Mouse (Mus musculus): ENCODE measurements at regions not wholly inside any gene's neighbourhood (a gene's known extent, or its start where the extent isn't known, plus 50 kb on each side); places are given as distances from the start of the nearest gene placed in this dataset.

- Histone ChIP-seq H3K27ac (ENCODE audit: poor library complexity, severe bottlenecking) (no peak overlapping the region), H3K9ac (no peak overlapping the region), H3K36me3 (no peaks in the 10 kb centered on the region), H3K4me1 (replicated peaks) (no peaks in the 10 kb centered on the region), H3K4me2 (no peak overlapping the region), H3K4me3 (no peak overlapping the region), H3K9me3 (replicated peaks) (peaks cover 12% of the 10 kb centered on the region), H3K27me3 (replicated peaks) (no peaks in the 10 kb centered on the region)
- ATAC-seq (ENCODE audit: insufficient number of reproducible peaks, low FRiP score), result no peak
- 71% methylated on average over 1 of the region's 1 CpGs for WGBS
These were observed 367.4 kb upstream of the Arhgap42 start for GRCm38 (mm10) chr9:9606322-9606721.

- H3K4me3 ChIP-seq, result no peak overlapping the region
- H3K4me1 ChIP-seq (replicated peaks), result no peaks in the 10 kb centered on the region
- ATAC-seq (ENCODE audit: insufficient number of reproducible peaks, low FRiP score), result no peak
- H3K9me3 ChIP-seq (replicated peaks), result no peaks in the 10 kb centered on the region
- no peak overlapping the region for H3K4me2 ChIP-seq
- H3K36me3 ChIP-seq, result no peaks in the 10 kb centered on the region
- no peaks in the 10 kb centered on the region for H3K27me3 ChIP-seq (replicated peaks)
- H3K27ac ChIP-seq (ENCODE audit: poor library complexity, severe bottlenecking), result no peak overlapping the region
- no peak overlapping the region for H3K9ac ChIP-seq
These were observed 352.4 kb upstream of the Arhgap42 start for GRCm38 (mm10) chr9:9591263-9591662.

DNA sequence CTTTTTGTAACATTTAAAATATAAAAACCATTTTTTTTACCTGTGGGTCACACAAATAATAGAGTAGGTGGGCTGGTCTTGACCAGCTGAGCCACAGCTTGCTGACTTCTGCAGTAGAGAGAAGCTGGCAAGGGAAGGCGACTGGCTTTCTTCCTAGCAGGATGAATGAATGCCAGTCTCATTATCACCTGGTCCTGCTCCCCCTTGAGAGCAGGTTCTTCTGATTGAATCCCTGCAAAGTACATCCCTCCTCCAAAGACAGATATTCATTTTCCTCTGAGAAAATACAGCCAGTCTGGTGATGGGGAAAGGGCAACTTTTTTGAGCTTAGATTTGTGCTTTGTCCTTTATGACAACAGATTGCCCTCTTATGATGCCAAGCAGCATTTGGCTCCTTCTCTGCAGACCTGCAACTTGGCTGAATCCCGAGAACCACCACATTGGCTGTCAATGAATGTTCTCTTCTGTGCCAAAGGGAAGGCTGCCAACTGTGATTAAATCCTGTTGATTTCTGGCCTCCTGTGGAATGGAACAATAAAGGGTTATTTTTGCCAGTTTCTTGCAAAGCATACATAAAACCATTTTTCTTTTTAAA is 344.2 kb upstream of the Arhgap42 start:
- H3K4me1 ChIP-seq (replicated peaks), result 0 out of 2 replicates have a peak, but pooled peaks cover 4% of the 10 kb centered on the region
- 59% methylated on average over 2 of the region's 2 CpGs for WGBS
- no peaks in the 10 kb centered on the region for H3K36me3 ChIP-seq
- ATAC-seq (ENCODE audit: insufficient number of reproducible peaks, low FRiP score), result no peak
- no peaks in the 10 kb centered on the region for H3K9me3 ChIP-seq (replicated peaks)
- no peak overlapping the region for H3K9ac ChIP-seq
- H3K27me3 ChIP-seq (replicated peaks), result no peaks in the 10 kb centered on the region
- no peak overlapping the region for H3K4me3 ChIP-seq
- H3K4me2 ChIP-seq, result no peak overlapping the region
- no peak overlapping the region for H3K27ac ChIP-seq (ENCODE audit: poor library complexity, severe bottlenecking)

GRCm38 (mm10) chr9:9582301-9583010 is 343.6 kb upstream of the Arhgap42 start:
- ATAC-seq (ENCODE audit: insufficient number of reproducible peaks, low FRiP score), result no peak
- no peak overlapping the region for H3K9ac ChIP-seq
- H3K4me3 ChIP-seq, result no peak overlapping the region
- no peaks in the 10 kb centered on the region for H3K36me3 ChIP-seq
- no peak overlapping the region for H3K27ac ChIP-seq (ENCODE audit: poor library complexity, severe bottlenecking)
- WGBS, result 69% methylated on average over 3 of the region's 3 CpGs
- no peaks in the 10 kb centered on the region for H3K27me3 ChIP-seq (replicated peaks)
- H3K4me2 ChIP-seq, result no peak overlapping the region
- no peaks in the 10 kb centered on the region for H3K9me3 ChIP-seq (replicated peaks)
- H3K4me1 ChIP-seq (replicated peaks), result 0 out of 2 replicates have a peak, but pooled peaks cover 4% of the 10 kb centered on the region

DNA sequence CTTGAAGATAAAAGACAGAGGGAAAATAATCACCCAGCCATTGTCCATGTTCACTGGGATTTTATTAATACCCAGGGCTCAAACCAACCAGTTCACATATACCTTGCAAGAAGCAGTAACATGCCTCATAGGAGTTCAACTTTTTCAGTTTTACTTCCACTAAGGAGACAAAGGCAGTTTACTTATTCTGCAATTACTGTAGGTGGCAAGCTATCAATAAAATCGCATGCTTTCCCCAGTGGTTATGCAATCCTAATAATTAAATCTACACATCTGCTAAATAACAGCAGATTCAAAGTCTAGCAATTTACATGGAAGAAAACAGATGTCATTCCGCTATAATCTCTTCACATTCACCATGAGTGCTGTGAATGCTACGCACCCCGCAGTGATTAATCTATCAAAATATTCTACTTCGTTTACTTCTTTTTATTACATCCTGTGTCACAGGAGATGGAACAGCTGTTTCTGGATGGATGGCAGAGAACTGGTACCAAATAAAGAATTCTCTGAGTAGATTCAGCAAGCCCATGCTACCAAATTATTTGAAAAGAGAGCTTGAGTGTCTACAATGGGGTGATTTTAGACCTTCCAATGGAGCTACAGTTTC is 329.2 kb upstream of the Arhgap42 start:
- no peak overlapping the region for H3K4me3 ChIP-seq
- ATAC-seq (ENCODE audit: insufficient number of reproducible peaks, low FRiP score), result no peak
- 80% methylated on average over 5 of the region's 5 CpGs for WGBS

DNA sequence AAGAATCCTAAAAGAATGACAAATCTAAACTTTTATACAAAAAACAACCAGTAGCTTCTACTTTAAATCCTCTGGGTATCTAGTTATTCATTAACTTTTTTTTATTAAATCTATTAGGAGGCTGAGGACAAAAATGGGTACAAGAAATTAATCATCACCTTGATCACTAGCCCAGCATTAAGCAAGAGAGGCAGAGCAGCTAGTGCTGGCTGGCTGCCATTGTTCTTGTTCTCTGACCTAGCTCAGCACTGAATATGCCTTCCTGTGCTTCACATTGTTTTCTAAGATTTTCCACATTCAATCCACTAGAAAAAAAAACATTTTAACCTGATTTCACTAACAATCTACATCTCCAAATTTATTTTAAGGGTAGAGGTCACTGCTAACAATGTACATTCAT is 325.6 kb upstream of the Arhgap42 start:
- Histone ChIP-seq H3K27ac (ENCODE audit: poor library complexity, severe bottlenecking) (no peak overlapping the region), H3K4me2 (no peak overlapping the region), H3K27me3 (replicated peaks) (no peaks in the 10 kb centered on the region), H3K9me3 (replicated peaks) (no peaks in the 10 kb centered on the region), H3K4me3 (no peak overlapping the region), H3K36me3 (no peaks in the 10 kb centered on the region), H3K9ac (no peak overlapping the region), H3K4me1 (replicated peaks) (no peaks in the 10 kb centered on the region)
- ATAC-seq (ENCODE audit: insufficient number of reproducible peaks, low FRiP score), result no peak

More for the DNA sequence above, 329.2 kb upstream of the Arhgap42 start:
- H3K9ac ChIP-seq, result no peak overlapping the region
- no peaks in the 10 kb centered on the region for H3K9me3 ChIP-seq (replicated peaks)
- H3K27me3 ChIP-seq (replicated peaks), result no peaks in the 10 kb centered on the region
- no peak overlapping the region for H3K27ac ChIP-seq (ENCODE audit: poor library complexity, severe bottlenecking)
- no peaks in the 10 kb centered on the region for H3K4me1 ChIP-seq (replicated peaks)
- no peaks in the 10 kb centered on the region for H3K36me3 ChIP-seq
- no peak overlapping the region for H3K4me2 ChIP-seq

GRCm38 (mm10) chr9:9548657-9549056 is 309.8 kb upstream of the Arhgap42 start:
- Histone ChIP-seq H3K4me2 (no peak overlapping the region), H3K27ac (ENCODE audit: poor library complexity, severe bottlenecking) (no peak overlapping the region), H3K9me3 (replicated peaks) (no peaks in the 10 kb centered on the region), H3K27me3 (replicated peaks) (no peaks in the 10 kb centered on the region), H3K9ac (no peak overlapping the region), H3K36me3 (no peaks in the 10 kb centered on the region), H3K4me3 (no peak overlapping the region), H3K4me1 (replicated peaks) (no peaks in the 10 kb centered on the region)
- no peak for ATAC-seq (ENCODE audit: insufficient number of reproducible peaks, low FRiP score)

DNA sequence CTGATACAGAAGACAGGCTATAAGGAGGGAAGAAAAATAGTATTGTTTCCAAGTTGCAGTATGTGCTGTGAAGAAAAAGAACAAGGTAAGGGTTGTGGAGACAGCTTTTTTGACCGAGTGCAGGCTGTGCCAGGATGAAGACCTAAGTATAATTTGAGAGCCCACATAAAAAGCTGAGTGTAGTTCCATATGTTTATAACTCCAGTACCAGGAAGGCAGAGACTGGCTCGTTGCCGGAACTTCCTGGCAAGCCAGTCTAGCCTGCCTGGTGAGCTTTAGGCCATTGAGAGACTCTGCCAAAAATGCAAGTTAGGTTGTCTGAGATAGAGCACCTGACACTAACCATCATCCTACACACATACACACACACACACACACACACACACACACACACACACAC is 308.7 kb upstream of the Arhgap42 start:
- ATAC-seq (ENCODE audit: insufficient number of reproducible peaks, low FRiP score), result no peak
- 80% methylated on average over 3 of the region's 3 CpGs for WGBS
- Histone ChIP-seq H3K9me3 (replicated peaks) (no peaks in the 10 kb centered on the region), H3K4me1 (replicated peaks) (no peaks in the 10 kb centered on the region), H3K4me3 (no peak overlapping the region), H3K4me2 (no peak overlapping the region), H3K9ac (no peak overlapping the region), H3K27me3 (replicated peaks) (no peaks in the 10 kb centered on the region), H3K27ac (ENCODE audit: poor library complexity, severe bottlenecking) (no peak overlapping the region), H3K36me3 (no peaks in the 10 kb centered on the region)

GRCm38 (mm10) chr9:9547121-9547520 is 308.2 kb upstream of the Arhgap42 start:
- Histone ChIP-seq H3K4me3 (no peak overlapping the region), H3K9me3 (replicated peaks) (no peaks in the 10 kb centered on the region), H3K27me3 (replicated peaks) (no peaks in the 10 kb centered on the region), H3K9ac (no peak overlapping the region), H3K27ac (ENCODE audit: poor library complexity, severe bottlenecking) (no peak overlapping the region), H3K4me1 (replicated peaks) (no peaks in the 10 kb centered on the region), H3K36me3 (no peaks in the 10 kb centered on the region), H3K4me2 (no peak overlapping the region)
- no peak for ATAC-seq (ENCODE audit: insufficient number of reproducible peaks, low FRiP score)
- WGBS, result 79% methylated on average over 2 of the region's 2 CpGs

DNA sequence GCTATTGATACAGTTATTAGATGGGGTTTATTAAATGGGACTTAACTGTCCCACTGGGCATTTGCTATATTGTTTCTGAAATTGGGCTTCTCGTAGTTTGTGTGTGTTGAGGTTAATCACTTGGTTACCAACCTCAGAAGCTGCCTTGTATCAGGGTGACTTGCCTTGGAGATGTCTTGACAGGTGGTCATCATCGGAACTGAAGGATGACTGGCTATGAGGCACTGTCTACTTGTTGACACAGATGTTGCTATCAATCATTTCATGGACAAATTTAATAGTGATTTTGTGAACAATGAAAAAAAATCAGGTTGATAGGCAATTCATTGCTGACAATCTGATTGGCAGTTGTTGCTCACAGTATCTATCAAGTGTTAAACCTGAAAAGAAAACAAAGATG is 261.4 kb upstream of the Arhgap42 start:
- Histone ChIP-seq H3K27me3 (replicated peaks) (no peaks in the 10 kb centered on the region), H3K9ac (no peak overlapping the region), H3K9me3 (replicated peaks) (no peaks in the 10 kb centered on the region), H3K36me3 (no peaks in the 10 kb centered on the region), H3K27ac (ENCODE audit: poor library complexity, severe bottlenecking) (no peak overlapping the region), H3K4me2 (no peak overlapping the region), H3K4me3 (no peak overlapping the region), H3K4me1 (replicated peaks) (no peaks in the 10 kb centered on the region)
- ATAC-seq (ENCODE audit: insufficient number of reproducible peaks, low FRiP score), result no peak
- 80% methylated on average over 2 of the region's 2 CpGs for WGBS

GRCm38 (mm10) chr9:9493594-9494182 is 254.8 kb upstream of the Arhgap42 start:
- 76% methylated on average over 3 of the region's 3 CpGs for WGBS
- Histone ChIP-seq H3K36me3 (no peaks in the 10 kb centered on the region), H3K4me3 (no peak overlapping the region), H3K27me3 (replicated peaks) (no peaks in the 10 kb centered on the region; the same call in 1 of the 2 replicates), H3K4me1 (replicated peaks) (no peaks in the 10 kb centered on the region), H3K4me2 (no peak overlapping the region), H3K9me3 (replicated peaks) (no peaks in the 10 kb centered on the region), H3K9ac (no peak overlapping the region), H3K27ac (ENCODE audit: poor library complexity, severe bottlenecking) (no peak overlapping the region)
- ATAC-seq (ENCODE audit: insufficient number of reproducible peaks, low FRiP score), result no peak

Data from heart, embryonic 12.5 days (tissue).